Mouse (Mus musculus) liver, embryonic 15.5 days (tissue): ENCODE results near the gene 2310061N02Rik. TPM values are rescaled to one million over a fixed set of nuclear protein-coding genes. Genes with fewer than 3 reads are reported as not detected.

ENCODE experiments used
- ATAC-seq: fragments of 200-750 bp; cut with Nextera tagmentation; 2 replicates; pipeline ENCODE4 v1.8.0; 2017; ENCODE audit warnings: moderate number of reproducible peaks, mild to moderate bottlenecking, moderate library complexity; ENCODE audit not compliant: insufficient read depth
- H3K27ac ChIP-seq: fragments of 300-500 bp; sonication (generic); replicated peaks from 2 replicates; pipeline ENCODE4 v1.5.1; 2015; ENCODE audit warnings: mild to moderate bottlenecking, inconsistent platforms
- H3K27me3 ChIP-seq: fragments of 300-500 bp; sonication (generic); 2 replicates; pipeline ENCODE4 v1.6.1; 2015; ENCODE audit warnings: mild to moderate bottlenecking, inconsistent platforms
- H3K36me3 ChIP-seq: fragments of 300-500 bp; sonication (generic); replicated peaks from 2 replicates; pipeline ENCODE4 v1.6.1; 2015; ENCODE audit warnings: moderate library complexity, mild to moderate bottlenecking, inconsistent platforms
- H3K4me1 ChIP-seq: fragments of 300-500 bp; sonication (generic); replicated peaks from 2 replicates; pipeline ENCODE4 v1.6.1; 2015; ENCODE audit warnings: inconsistent platforms
- H3K4me2 ChIP-seq: fragments of 300-500 bp; sonication (generic); 2 replicates; pipeline ENCODE4 v1.6.1; 2015; ENCODE audit warnings: moderate library complexity, mild to moderate bottlenecking, inconsistent platforms
- H3K4me3 ChIP-seq: fragments of 300-500 bp; sonication (generic); replicated peaks from 2 replicates; pipeline ENCODE4 v1.5.1; 2015; ENCODE audit warnings: mild to moderate bottlenecking, inconsistent platforms
- H3K9ac ChIP-seq: fragments of 300-500 bp; sonication (generic); 2 replicates; pipeline ENCODE4 v1.6.1; 2015; ENCODE audit warnings: moderate library complexity, mild to moderate bottlenecking, inconsistent platforms
- H3K9me3 ChIP-seq: fragments of 300-500 bp; sonication (generic); replicated peaks from 2 replicates; pipeline ENCODE4 v1.6.1; 2016; ENCODE audit warnings: inconsistent platforms
- WGBS: fragments of 180-500 bp; shearing (Covaris S2); methylation state at CpG from one replicate; pipeline ENCODE4 v1.1.7; 2015; ENCODE audit warnings: mixed read lengths; ENCODE audit not compliant: insufficient replicate concordance; 5-methylcytosine and 5-hydroxymethylcytosine counted together
- polyA plus RNA-seq: library from polyadenylated mRNA; unstranded; fragments of >200 nt; fragmentation: Nextera tagmentation; extraction: Ambion mirVana; gene quantifications from 2 replicates; pipeline ENCODE4 v1.2.1, GENCODE M21; 2015

Gene 2310061N02Rik
- polyA plus RNA-seq, 1 experiment from 2014 or later = not detected

DNA sequence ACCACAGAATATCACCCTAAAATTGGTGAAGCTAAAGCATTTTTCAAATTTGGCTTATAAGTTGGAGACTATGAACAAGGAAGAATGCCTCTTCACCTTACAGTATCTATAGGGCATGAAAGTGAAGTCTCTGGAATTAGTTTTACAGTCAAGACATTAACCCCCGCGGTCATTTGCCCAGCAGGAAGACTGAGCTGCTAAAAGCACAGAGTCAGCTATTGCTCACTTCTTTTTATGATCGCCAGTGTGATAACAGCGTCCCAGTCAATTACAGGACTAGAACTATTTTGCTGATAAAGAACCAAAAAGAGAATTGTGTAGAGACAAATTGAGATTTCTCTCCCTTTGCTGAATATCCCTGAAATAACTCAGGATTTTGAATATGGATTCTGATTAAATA is 11.5 kb downstream of the 2310061N02Rik start:
- Histone ChIP-seq H3K4me3 (no peak overlapping the region), H3K9me3 (no peaks in the 10 kb centered on the region), H3K27me3 (no peaks in the 10 kb centered on the region), H3K36me3 (no peaks in the 10 kb centered on the region), H3K27ac (no peak overlapping the region), H3K4me2 (no peak overlapping the region), H3K9ac (no peak overlapping the region), H3K4me1 (no peaks in the 10 kb centered on the region)
- ATAC-seq = no peak
- WGBS = 50% methylated on average over 4 of the region's 4 CpGs

DNA sequence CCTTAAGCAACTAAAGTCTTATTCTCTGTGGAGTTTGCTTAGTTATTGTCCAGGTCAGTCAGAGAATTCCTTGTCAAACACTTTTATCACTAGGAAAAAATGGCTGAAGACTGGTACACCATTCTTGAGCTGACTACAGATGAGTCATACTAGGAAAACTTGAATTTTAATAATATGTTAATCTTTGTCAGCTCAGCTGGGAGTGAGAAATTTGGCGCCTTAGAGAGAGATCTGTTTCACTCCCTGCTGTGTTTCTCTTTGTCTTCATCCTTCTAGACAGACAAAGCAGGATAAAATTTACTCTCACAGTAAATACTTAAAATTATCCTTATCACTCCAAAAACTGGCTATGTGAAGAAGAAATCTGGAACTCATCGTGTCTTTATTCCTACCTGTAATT is 26.5 kb downstream of the 2310061N02Rik start:
- H3K36me3 ChIP-seq = no peaks in the 10 kb centered on the region
- WGBS = 49% methylated on average over 2 of the region's 2 CpGs
- no peak overlapping the region for H3K4me2 ChIP-seq
- H3K27me3 ChIP-seq = no peaks in the 10 kb centered on the region
- H3K9ac ChIP-seq = no peak overlapping the region
- H3K4me3 ChIP-seq = no peak overlapping the region
- H3K4me1 ChIP-seq = no peaks in the 10 kb centered on the region
- H3K9me3 ChIP-seq = no peaks in the 10 kb centered on the region
- ATAC-seq = no peak
- H3K27ac ChIP-seq = no peak overlapping the region

DNA sequence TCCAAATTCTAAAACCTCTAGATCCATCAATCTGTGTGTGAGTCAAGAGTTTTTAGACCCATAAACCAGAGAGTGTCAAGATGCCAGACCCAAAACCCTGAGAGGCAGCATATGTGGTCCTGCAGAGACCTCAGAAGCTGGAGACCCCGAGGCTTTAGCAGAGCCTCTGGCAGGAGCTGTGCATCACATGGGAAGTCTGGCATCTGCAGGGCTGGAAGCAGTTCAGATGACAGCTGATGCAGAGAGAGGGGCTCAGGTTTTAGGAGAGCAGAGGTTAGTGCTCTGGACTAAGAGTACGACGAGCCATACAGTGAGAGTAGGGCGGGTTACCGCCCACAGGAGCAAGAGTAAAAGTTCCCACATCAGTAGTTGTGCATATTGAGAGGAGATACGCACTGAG is 28.7 kb downstream of the 2310061N02Rik start:
- Histone ChIP-seq H3K9me3 (no peaks in the 10 kb centered on the region), H3K36me3 (no peaks in the 10 kb centered on the region), H3K9ac (no peak overlapping the region), H3K27ac (no peak overlapping the region), H3K4me1 (no peaks in the 10 kb centered on the region), H3K27me3 (no peaks in the 10 kb centered on the region), H3K4me2 (no peak overlapping the region), H3K4me3 (no peak overlapping the region)
- no peak for ATAC-seq
- 68% methylated on average over 6 of the region's 6 CpGs for WGBS

DNA sequence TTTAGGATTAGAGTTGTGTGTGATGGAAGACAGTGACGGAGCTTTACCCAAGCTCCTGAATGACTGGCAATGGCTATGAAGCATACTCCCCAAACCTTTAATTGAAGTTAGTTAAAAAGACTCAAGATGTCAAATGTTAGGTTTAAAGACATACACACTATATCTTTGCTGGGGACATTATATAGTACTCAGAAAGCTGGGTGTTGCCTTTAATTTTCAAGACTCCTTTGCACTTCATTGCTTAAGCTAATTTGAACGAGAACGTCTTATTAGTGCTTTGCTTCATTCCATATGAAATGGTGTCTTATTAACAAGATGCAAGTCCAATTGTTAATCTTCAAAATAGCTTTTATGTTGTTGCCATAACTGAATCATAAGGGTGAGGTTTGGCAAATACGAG is 36.2 kb downstream of the 2310061N02Rik start, which contains the start of gene Krtap27-1:
Gene Krtap27-1, minus strand, starts transcription at position 101 of the 400 bp plus-strand sequence.
- H3K9me3 ChIP-seq = no peaks in the 10 kb centered on the region
- H3K9ac ChIP-seq = no peak within 1 kb of the TSS
- no peaks in the 10 kb centered on the region for H3K4me1 ChIP-seq
- H3K36me3 ChIP-seq = no peaks in the 10 kb centered on the region
- no peak within 1 kb of the TSS for H3K4me3 ChIP-seq
- no peak within 1 kb of the TSS for H3K4me2 ChIP-seq
- H3K27ac ChIP-seq = no peak within 1 kb of the TSS
- ATAC-seq = no peak
- H3K27me3 ChIP-seq = no peaks in the 10 kb centered on the region
- WGBS = 70% methylated on average over 4 of the region's 4 CpGs

DNA sequence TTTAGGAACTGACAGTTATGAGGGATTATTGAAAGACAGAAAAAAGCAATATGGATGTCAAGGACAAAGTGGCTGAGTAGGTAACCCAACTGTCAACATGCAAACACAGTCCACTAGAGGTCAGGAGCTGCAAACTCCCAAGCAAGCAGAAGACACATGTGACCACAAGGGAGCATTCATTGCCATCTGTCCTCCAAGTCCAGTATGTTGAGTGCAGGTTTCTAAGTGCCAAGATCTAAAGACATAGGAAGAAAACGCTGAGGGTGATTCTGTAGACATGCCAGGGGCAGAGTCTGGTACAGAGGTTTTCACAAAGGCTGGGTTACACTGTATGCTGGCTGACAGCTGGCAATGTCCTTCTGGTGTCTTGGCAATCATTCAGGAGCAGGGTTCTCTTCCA is 50.3 kb downstream of the 2310061N02Rik start:
- H3K27me3 ChIP-seq = no peaks in the 10 kb centered on the region
- H3K9me3 ChIP-seq = no peaks in the 10 kb centered on the region
- no peak for ATAC-seq
- H3K4me2 ChIP-seq = no peak overlapping the region
- no peak overlapping the region for H3K4me3 ChIP-seq
- H3K9ac ChIP-seq = no peak overlapping the region
- H3K36me3 ChIP-seq = no peaks in the 10 kb centered on the region
- no peak overlapping the region for H3K27ac ChIP-seq
- 43% methylated on average over 1 of the region's 1 CpGs for WGBS
- no peaks in the 10 kb centered on the region for H3K4me1 ChIP-seq

Other genes with a start within 250 kb of the 2310061N02Rik start
- not detected in 2 replicates for gene Cldn17, start 201.0 kb downstream of the 2310061N02Rik start, polyA plus RNA-seq
- 0.05 and 0.13 TPM in 2 replicates for gene Cldn8, start 144.8 kb downstream of the 2310061N02Rik start, polyA plus RNA-seq
- gene Krtap24-1, start 95.7 kb downstream of the 2310061N02Rik start, polyA plus RNA-seq = not detected in 2 replicates
- gene 2310079G19Rik, start 80.3 kb downstream of the 2310061N02Rik start, polyA plus RNA-seq = not detected in 2 replicates
- not detected in 2 replicates for gene Krtap26-1, start 60.2 kb downstream of the 2310061N02Rik start, polyA plus RNA-seq
- not detected in 2 replicates for gene Krtap27-1, start 36.3 kb downstream of the 2310061N02Rik start, polyA plus RNA-seq
- gene Krtap13-1, start 20.9 kb upstream of the 2310061N02Rik start, polyA plus RNA-seq = not detected in 2 replicates
- gene Krtap13, start 43.7 kb upstream of the 2310061N02Rik start, polyA plus RNA-seq = 0.31 TPM in 1 of 2 replicates, not detected in the other
- gene 2310034C09Rik, start 50.9 kb upstream of the 2310061N02Rik start, polyA plus RNA-seq = 0.29 TPM in 1 of 2 replicates, not detected in the other
- not detected in 2 replicates for gene 2310057N15Rik, start 66.2 kb upstream of the 2310061N02Rik start, polyA plus RNA-seq
- not detected in 2 replicates for gene Gm5965, start 69.9 kb upstream of the 2310061N02Rik start, polyA plus RNA-seq
- 0.21 TPM in 1 of 2 replicates, not detected in the other for gene Gm20741, start 104.3 kb upstream of the 2310061N02Rik start, polyA plus RNA-seq
- not detected in 2 replicates for gene Krtap15, start 112.3 kb upstream of the 2310061N02Rik start, polyA plus RNA-seq
- not detected in 2 replicates for gene Krtap14, start 118.2 kb upstream of the 2310061N02Rik start, polyA plus RNA-seq
- not detected in 2 replicates for gene Krtap19-1, start 161.4 kb upstream of the 2310061N02Rik start, polyA plus RNA-seq
- gene Krtap19-2, start 166.3 kb upstream of the 2310061N02Rik start, polyA plus RNA-seq = not detected in 2 replicates
- not detected in 2 replicates for gene Krtap19-3, start 170.1 kb upstream of the 2310061N02Rik start, polyA plus RNA-seq
- not detected in 2 replicates for gene Krtap19-4, start 177.1 kb upstream of the 2310061N02Rik start, polyA plus RNA-seq
- gene Krtap19-5, start 188.5 kb upstream of the 2310061N02Rik start, polyA plus RNA-seq = not detected in 2 replicates
- gene Krtap19-9b, start 224.3 kb upstream of the 2310061N02Rik start, polyA plus RNA-seq = not detected in 2 replicates